Comparison of ENCODE assay signal across 30 mouse cellular contexts in the genomic region with DNA sequence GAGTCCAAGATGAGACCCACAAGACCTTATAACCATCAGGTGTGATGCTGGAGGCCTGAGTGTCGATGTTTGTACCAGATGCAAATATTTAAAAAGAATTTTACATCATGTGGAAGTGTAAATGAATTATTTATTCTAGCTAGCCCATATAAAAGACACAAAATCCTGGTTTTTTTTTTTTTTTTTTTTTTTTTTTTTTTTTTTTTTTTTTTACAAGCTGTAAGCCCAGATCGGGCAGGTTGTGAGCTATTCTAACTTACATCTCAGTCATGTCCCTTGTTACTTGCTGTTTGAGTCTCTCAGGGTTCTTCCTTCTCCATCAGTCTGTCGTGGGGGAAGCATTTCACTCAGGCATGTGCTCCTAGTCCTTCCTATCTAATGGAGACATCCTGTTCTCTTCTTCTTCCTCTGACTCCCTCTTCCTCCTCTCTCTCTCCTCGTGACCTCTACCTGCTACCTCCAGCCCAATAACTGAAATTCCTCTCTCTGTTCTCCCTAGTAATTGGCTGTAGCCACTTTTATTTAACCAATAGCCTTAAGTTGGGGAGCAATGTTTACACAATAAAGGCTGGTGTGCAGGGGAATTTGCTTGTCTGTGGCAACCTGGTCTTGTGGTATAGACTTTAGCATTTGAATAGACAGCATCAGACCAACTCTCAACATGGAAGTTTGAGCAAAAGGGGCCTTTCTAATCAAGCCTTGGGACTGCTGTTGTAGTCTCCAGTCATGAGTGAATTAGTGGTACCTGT. TPM values are rescaled to one million over a fixed set of nuclear protein-coding genes. Genes with fewer than 3 reads are reported as not detected.
"Had no signal": no experiment of that assay in that cellular context is flagged by ENCODE, and none has a peak within 500 bp of the region (broad histone marks: within the 10 kb centered on the region; RNA-seq: fewer than 3 reads in every experiment).

No protein-coding gene starts in this region.

- H3K4me1 ChIP-seq: midbrain, embryonic 12.5 days had no signal

- H3K9me3 ChIP-seq: liver, embryonic 13.5 days; midbrain, embryonic 12.5 days had no signal

- H3K36me3 ChIP-seq: liver, embryonic 13.5 days; midbrain, embryonic 12.5 days had no signal

- DNase-seq: kidney, postnatal 25 days; layer of hippocampus, adult 9-11 months; liver, embryonic 13.5 days; lung, adult 2 months; thymus, adult 2 months; thymus, postnatal 14 days; thymus, postnatal 4 days had no signal

- H3K9ac ChIP-seq: liver, embryonic 13.5 days; midbrain, embryonic 12.5 days had no signal

- H3K27ac ChIP-seq: kidney, postnatal 0 days; layer of hippocampus, adult 2 months; left cerebral cortex, adult 2 months; liver, embryonic 13.5 days; macrophage; midbrain, embryonic 12.5 days; stomach, postnatal 0 days had no signal

- H3K4me2 ChIP-seq: liver, embryonic 13.5 days; midbrain, embryonic 12.5 days had no signal

- H3K4me3 ChIP-seq: layer of hippocampus, adult 2 months; left cerebral cortex, adult 2 months; liver, embryonic 13.5 days; midbrain, embryonic 12.5 days had no signal

- H3K27me3 ChIP-seq: liver, embryonic 13.5 days; midbrain, embryonic 12.5 days had no signal

RNA-seq across cellular contexts. Expression of gene Gm5426, which starts 29.3 kb away (rescaled TPM):
- total RNA-seq: layer of hippocampus, adult 2 months; layer of hippocampus, postnatal 25 days; left cerebral cortex, adult 2 months; left cerebral cortex, postnatal 10 days; left cerebral cortex, postnatal 36 days; liver, adult 2 months; megakaryocyte, adult 5-6 weeks; monocyte, adult 5-6 weeks had no signal
- polyA plus RNA-seq: kidney, embryonic 14.5 days; kidney, postnatal 0 days; large intestine, adult 2 months; limb, embryonic 11.5 days; limb, embryonic 14.5 days; liver, adult 2 months; liver, embryonic 13.5 days; liver, embryonic 16.5 days; lung, adult 2 months; lung, embryonic 16.5 days; macrophage; midbrain, embryonic 12.5 days; midbrain, embryonic 16.5 days; neural tube, embryonic 11.5 days; neural tube, embryonic 14.5 days; small intestine, adult 2 months; stomach, embryonic 14.5 days; stomach, postnatal 0 days; thymus, adult 2 months had no signal
